Mouse (Mus musculus): Measurements from ENCODE around the gene Riox1.

DNA sequence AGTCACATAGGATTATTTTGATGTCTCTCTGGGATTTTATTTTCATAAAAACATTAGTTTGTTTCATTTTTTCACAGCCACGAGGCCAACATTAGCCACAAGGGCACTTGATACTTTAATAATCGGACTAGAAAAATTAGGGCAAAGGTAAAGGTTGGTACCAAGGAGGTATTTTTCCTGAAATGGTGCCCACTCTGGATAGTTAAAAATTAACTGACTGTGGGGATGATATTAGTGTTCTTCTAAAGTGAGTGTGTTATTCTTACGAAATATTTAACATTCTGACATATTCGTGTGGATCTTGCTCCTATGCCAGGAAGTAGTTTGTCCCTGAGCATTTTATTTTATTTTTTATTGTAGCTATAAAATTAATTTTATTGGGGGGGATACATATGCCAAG, 31.2 kb downstream of the Riox1 start:
- TF ChIP-seq HCFC1 (IDR thresholded peaks at IDR 0.05; ENCODE audit: borderline replicate concordance, insufficient read depth, low read length) = no peak
- no peak for TF ChIP-seq ZNF384 (IDR thresholded peaks at IDR 0.05; ENCODE audit: low read depth, low read length)
- TF ChIP-seq ZC3H11A (IDR thresholded peaks at IDR 0.05; ENCODE audit: borderline replicate concordance, low read depth, low read length) = no peak
- TF ChIP-seq CHD2 (IDR thresholded peaks at IDR 0.05; ENCODE audit: low read depth, low read length) = no peak
- TF ChIP-seq MAFK (IDR thresholded peaks at IDR 0.05; ENCODE audit: insufficient read depth, low read depth, low read length) = no peak
